Mouse (Mus musculus) embryonic fibroblast, embryonic 13.5 days (primary cell): ENCODE measurements around the gene Tmem63c. TPM values are rescaled to one million over a fixed set of nuclear protein-coding genes. Genes with fewer than 3 reads are reported as not detected.
A peak's percentile ranks its signal among the peaks of the same experiment; 100 is the strongest.

Source experiments
- H3K27ac ChIP-seq: 2 replicates; pipeline ENCODE4 v1.5.1; 2012; ENCODE audit warnings: low read length, control low read depth, inconsistent platforms; ENCODE audit not compliant: insufficient read depth
- H3K4me1 ChIP-seq: 2 replicates; pipeline ENCODE4 v1.6.1; 2011; ENCODE audit warnings: low read length; ENCODE audit not compliant: control insufficient read depth, insufficient read depth
- H3K4me3 ChIP-seq: 2 replicates; pipeline ENCODE4 v1.5.1; 2011; ENCODE audit warnings: mild to moderate bottlenecking, control low read depth, low read length; ENCODE audit not compliant: insufficient read depth
- CTCF ChIP-seq: IDR thresholded peaks from 2 replicates; pipeline ENCODE4 v1.5.1; 2011; ENCODE audit warnings: mild to moderate bottlenecking, control low read depth, low read length, moderate library complexity, borderline replicate concordance; ENCODE audit not compliant: insufficient read depth
- POLR2A ChIP-seq: IDR thresholded peaks from 2 replicates; pipeline ENCODE4 v1.6.1; 2011; ENCODE audit warnings: low read depth, mild to moderate bottlenecking, control low read depth, low read length, moderate library complexity
- polyA plus RNA-seq: library from polyadenylated mRNA; stranded (reverse); fragments of >200 nt; gene quantifications from 2 replicates; pipeline ENCODE4 v1.2.4, GENCODE M21; 2011; ENCODE audit warnings: low read depth; ENCODE audit not compliant: missing spikeins, insufficient read length

Gene Tmem63c
- polyA plus RNA-seq, 1 experiment, result not detected

DNA sequence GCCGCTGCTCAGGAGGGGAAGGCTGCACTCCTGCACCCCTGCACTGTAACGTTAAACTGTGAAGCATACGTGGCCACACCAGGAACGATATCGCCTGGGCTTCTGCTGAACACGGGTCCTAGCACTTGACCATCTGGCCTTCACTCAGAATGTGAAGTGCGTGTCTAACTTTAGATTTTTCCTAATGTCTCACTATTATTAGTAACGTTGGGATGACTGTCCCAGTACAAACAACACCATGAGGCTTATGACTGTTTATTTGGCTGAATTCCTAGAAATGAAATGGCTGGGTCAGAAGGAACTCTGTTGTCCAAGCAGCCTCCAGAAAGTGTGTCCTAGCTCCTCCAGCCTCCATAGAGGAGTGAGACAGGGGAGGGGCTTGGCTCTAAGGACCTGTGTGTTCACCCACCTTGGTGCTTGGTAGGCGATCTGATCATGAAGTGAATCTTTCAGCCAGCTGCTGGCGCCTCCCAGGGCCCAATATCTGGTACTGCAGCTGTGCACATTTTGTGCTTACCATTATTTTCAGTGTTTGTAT lies 21.8 kb upstream of the Tmem63c start:
- Histone ChIP-seq H3K4me1 (no peaks in the 10 kb centered on the region), H3K27ac (no peak overlapping the region), H3K4me3 (no peak overlapping the region)
- TF ChIP-seq POLR2A (no peak), CTCF (no peak)

DNA sequence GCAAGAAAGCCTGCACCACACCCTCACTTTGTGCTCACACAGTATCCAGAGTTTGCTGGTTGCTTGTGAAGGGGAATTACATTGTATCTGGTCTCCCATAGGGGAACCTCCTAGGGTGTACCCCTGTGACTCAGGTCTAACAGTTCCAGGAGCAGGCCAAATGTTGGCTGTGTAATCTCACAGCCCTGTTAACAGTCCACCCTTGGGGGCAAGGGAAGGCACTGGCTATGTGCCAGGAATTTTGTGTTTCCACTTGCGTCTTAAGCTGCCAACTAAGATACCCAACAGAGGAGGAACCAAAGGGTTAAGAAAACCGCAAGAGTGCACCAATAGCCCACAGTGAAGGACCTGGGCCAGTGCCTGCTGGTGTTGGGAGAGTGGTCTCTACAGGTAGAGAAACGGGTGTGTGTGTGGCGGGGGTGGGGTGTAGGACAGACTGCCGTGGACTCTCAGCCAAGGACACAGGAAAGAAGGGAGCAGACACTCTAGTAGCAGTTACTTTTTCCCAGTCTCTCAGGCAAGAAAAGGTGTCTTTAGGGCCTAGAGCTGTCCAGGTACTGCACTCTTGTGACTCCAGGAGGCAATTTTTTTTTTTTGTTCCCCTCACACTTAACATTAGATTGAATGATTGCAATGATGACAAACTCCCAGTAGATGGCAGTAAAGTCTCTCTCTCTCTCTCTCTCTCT lies 20.8 kb upstream of the Tmem63c start:
- TF ChIP-seq CTCF, result no peak
- TF ChIP-seq POLR2A, result no peak
- Histone ChIP-seq H3K4me1 (no peaks in the 10 kb centered on the region), H3K4me3 (no peak overlapping the region), H3K27ac (no peak overlapping the region)

DNA sequence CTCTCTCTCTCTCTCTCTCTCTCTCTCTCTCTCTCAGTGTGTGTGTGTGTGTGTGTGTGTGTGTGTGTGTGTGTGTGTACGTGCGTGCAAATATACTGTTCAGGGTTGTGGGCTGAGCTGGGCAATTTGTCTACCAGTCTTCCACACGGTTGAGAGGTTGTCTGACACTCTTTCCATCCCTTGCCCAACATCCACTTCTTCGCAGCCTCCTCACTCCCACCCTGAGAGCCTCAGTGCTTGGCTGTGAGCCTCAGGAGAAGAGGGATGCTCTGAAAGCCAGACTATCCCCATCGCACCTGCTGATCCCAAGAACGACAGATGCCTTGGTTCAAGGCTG lies 20.3 kb upstream of the Tmem63c start:
- no peak overlapping the region for H3K27ac ChIP-seq
- H3K4me1 ChIP-seq, result no peaks in the 10 kb centered on the region
- H3K4me3 ChIP-seq, result no peak overlapping the region
- no peak for TF ChIP-seq POLR2A
- TF ChIP-seq CTCF, result no peak

DNA sequence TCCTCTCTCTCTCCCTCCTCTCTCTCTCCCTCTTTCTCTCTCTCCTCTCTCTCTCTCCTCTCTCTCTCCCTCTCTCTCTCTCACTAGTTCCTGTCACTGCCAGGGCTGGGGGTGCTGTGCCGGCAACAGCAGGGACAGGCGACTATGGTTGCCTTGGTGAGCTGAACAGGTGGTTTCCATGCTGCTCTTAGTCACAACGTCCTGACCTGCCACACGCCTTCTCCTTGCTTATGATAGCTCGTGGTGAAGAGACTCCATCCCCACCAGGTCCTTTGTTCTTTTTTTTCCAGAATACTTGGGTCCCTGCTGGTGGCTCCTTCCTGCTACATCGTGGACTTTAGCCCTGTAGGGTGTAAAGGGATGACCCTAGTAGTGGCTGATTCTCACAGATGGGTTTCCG lies 18.9 kb upstream of the Tmem63c start:
- Histone ChIP-seq H3K4me3 (no peak overlapping the region), H3K27ac (no peak overlapping the region), H3K4me1 (no peaks in the 10 kb centered on the region)
- no peak for TF ChIP-seq CTCF
- TF ChIP-seq POLR2A, result no peak

DNA sequence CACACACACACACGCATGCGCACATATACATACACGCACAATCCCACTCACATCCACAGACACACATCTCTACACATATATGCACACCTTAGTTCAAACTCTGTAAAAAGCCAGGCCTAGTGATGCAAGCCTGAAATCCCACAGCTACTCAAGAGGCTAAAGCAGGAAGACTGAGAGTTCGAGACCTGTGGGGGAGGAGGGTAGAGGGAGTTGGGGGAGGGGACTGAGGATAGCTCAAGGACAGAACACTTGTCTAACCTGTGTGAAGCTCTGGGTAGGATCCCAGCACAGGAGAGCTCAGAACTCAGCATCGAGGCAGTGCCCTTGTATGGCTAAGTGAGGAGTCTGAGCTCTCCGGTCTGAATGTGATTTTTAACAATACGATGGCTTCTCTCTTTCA lies 18.3 kb upstream of the Tmem63c start:
- H3K4me3 ChIP-seq, result no peak overlapping the region
- no peak overlapping the region for H3K27ac ChIP-seq
- TF ChIP-seq CTCF (no peak), POLR2A (no peak)
- no peaks in the 10 kb centered on the region for H3K4me1 ChIP-seq

DNA sequence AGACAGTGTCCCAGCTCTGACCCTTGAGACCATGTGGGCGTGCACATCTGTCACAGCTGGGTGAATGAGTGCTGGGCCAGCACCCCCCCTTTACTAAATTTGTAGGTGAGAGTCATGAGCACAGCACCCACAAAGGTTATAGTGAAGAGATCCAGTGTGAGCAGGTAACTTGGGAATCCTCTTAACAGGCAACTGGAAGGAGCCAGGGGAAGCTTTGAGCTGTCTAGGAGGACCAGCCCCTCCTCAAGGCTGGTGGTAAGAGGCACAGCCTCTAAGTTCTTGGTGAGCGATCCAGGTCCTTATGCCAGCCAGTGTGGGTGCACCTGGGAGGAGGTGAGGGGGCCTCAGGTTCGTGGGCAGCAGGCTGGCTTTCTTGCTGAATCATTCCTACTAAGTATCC lies 17.5 kb upstream of the Tmem63c start:
- Histone ChIP-seq H3K4me3 (no peak overlapping the region), H3K4me1 (no peaks in the 10 kb centered on the region), H3K27ac (no peak overlapping the region)
- TF ChIP-seq CTCF (no peak), POLR2A (no peak)

DNA sequence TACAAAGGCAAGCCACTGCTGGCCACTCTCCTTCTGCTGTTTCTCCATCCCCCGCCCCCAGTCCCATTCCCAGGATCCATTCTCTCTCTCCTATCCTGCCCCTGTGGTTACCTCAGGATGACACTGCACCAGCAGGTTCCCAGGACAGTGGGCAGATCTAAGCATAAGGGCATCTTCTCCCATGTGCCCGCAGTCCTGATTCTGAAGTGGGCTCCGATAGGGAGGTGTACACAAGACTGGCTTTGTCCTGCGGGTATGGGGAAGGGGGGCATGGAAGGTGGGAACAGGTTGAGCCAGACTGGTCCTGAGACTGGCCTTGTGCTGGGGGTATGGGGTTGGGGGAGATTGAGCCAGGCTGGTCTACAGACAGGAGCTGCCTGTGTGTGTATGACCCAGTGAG lies 16.5 kb upstream of the Tmem63c start:
- Histone ChIP-seq H3K27ac (no peak overlapping the region), H3K4me3 (no peak overlapping the region), H3K4me1 (no peaks in the 10 kb centered on the region)
- TF ChIP-seq CTCF (no peak), POLR2A (no peak)

DNA sequence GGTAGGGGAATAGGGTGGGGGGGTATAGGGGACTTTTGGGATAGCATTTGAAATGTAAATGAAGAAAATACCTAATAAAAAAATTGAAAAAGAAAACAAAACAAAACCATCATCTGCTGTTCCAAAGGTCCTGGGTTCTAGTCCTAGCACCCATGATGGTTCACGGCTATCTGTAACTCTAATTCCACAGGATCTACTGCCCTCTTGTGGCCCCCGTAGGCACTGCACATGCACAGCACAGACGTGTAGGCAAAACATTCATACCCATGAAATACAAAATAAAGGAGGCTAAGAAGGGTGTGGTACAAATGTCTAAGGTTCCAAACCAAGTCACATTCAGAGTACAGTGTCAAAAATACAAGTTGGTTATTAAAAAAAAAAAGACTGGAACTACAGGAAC lies 4.1 kb upstream of the Tmem63c start:
- no peaks in the 10 kb centered on the region for H3K4me1 ChIP-seq
- H3K27ac ChIP-seq, result no peak overlapping the region
- no peak overlapping the region for H3K4me3 ChIP-seq
- TF ChIP-seq CTCF, result peak; percentile 35; the same call in 1 of the 2 replicates
- TF ChIP-seq POLR2A, result no peak

DNA sequence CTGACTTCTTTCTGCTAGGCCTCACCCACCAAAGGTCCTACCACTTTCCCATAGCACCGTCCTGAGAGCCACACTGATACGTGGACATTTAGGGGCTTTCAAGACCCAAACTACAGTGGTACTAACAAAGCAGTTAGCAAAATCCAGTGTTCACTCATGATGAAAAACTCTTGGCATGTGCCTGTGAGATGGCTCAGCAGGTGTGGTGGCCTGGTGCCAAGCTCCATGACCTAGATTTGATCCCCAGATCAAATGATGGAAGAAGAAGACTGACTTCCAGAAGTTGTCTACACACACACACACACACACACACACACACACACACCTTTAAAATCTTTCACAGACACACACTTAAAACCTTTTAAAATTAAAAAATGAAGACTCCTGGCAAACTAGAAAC lies 2.4 kb upstream of the Tmem63c start:
- TF ChIP-seq POLR2A (no peak), CTCF (no peak)
- Histone ChIP-seq H3K27ac (no peak overlapping the region), H3K4me3 (no peak overlapping the region), H3K4me1 (no peaks in the 10 kb centered on the region)

DNA sequence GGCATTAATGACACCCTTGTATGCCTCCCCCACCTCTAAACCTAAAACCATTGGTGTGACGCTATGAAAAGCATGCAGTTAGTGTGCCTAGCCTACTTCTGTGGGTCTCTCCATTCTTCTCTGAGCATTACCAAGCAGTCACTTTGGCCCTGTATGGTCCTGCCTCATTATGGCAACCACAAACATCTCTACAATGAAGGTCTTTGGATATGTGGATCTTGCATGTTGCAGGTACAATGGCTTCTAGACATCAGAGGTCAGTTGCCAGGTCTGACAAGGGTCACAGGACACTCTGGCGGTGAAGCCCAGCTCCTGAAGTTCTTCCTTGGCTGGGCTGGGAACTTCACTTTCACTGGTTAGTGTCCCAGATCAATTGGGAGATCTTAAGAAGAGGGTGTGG lies 866 bp downstream of the Tmem63c start:
- no peak overlapping the region for H3K27ac ChIP-seq
- no peak overlapping the region for H3K4me3 ChIP-seq
- H3K4me1 ChIP-seq, result no peaks in the 10 kb centered on the region
- TF ChIP-seq POLR2A (no peak), CTCF (no peak)

DNA sequence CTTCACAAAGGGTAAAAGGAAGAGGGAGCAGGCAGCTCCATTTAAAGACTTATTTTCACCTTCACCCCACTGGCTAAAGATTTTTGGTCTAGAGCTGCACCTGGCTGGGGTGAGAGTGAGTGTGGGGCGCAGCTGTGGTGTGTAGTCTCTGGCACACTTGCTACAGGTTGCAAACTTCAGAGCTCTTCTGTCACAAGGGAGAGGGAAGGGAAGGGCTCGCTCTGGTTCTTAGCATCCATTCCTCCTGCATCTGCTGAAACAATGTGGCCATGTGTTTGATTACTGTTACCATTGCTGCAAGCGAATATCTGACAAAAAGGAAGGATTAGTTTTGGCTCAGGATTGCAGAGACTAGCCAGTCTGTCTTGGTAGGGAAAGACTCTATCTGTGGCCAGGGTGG lies 2.3 kb downstream of the Tmem63c start:
- H3K27ac ChIP-seq, result no peak overlapping the region
- no peak for TF ChIP-seq POLR2A
- TF ChIP-seq CTCF, result no peak
- no peaks in the 10 kb centered on the region for H3K4me1 ChIP-seq
- no peak overlapping the region for H3K4me3 ChIP-seq
